Mouse (Mus musculus) c-Kit-positive CD71-negative TER-119-negative erythroid progenitor cells, embryonic 14.5 days (primary cell): ENCODE results near the gene Mif4gd.
A peak's percentile ranks its signal among the peaks of the same experiment; 100 is the strongest.
"Not testable (repeated sequence)": the region's sequence is repeated elsewhere in the genome, so short reads cannot be mapped to it uniquely, and the experiment has no call there.

ENCODE experiments used
- DNase-seq: peaks from one replicate; pipeline ENCODE4 v3.0.0-alpha.2; 2013; ENCODE audit warnings: low read depth

The Mif4gd gene

DNA sequence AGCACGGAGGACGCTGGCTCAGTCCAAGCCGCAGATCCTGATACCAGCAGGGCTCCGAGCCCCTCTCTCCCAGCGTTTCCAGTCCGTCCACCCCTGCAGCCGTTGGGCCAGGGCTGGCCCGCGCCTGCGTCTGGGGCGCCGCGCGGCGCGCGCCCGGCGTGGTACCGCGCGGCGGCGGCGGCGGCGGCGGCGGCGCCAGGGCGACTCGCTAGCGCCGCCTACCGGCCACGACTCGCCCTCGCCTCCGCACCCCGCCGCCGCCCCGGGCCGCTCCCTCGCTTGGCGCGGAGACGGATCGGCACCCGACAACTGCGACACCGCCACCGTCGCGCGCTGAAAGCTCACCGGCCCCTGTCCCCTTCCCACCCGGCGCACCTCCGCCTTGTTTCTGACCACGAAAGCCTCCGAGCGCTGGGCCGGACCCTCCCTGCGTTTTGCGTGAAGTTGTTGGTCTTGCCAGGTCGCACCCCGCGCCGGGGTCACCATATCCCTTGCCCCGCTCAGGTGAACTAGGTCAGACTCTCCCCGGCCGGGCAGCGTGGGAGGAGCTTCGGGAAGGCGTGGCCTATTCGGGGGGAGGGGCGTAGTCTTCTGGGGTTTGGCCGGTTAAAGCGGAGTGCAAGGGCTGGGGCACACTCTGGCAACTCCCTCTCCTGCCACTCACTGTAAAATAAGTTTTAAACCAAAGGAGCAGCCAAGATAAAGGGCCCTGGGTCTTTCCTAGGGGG is at the start of gene Mif4gd:
Mif4gd (minus strand) TSS at position 560 of the 728 bp plus-strand sequence.
- DNase-seq: peak; percentile 86

DNA sequence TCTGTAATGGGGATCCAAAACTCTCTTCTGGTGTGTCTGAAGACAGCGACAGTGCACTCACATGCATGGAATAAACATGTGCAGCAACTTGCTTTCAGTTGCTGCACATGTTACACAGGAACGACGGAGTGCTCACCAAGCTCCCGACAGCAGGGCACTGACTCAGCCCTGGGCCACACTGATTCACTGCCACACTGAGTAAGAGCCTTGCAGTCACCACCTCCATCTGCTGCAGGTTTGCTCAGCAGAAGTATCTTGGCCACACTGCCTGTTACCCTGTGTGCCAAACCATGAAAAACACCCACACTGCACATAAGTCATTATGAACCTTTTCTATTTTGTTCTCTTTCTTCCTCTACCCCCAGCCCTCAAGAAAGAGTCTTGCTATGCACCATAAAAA is 47.6 kb upstream of the Mif4gd start:
- DNase-seq: no peak

DNA sequence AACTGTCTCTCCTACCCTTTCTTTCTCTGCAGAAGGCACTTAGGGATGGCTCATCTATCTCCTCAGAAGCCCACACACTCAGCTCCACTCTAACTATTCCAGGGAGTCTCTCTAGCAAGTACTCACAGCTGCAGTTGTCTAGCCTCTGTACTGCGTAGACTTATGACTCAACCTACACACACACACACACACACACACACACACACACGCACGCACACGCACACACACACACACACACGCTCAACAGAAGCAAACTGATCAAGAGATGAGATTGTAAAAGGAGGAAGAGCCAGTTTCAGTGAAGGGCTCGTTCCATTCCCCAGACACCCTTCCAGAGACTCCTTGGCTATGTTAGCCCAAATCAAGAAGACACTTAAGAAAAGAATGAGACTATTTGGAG is 45.8 kb upstream of the Mif4gd start:
- no peak for DNase-seq

DNA sequence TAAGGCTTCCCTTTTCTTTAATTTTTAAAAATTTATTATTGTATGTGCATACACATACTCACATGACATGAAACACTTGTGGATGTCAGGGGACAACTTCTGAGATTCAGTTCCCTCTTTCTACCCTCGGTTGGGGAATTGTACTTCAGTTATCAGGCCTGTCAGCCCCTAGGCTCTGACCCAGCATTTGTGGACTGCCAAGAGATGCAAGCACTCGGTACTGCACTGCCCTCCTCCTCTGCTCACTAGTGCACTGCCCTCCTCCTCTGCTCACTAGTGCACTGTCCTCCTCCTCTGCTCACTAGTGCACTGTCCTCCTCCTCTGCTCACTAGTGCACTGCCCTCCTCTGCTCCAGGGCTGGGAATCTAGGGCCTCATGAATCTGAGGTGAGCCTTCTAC is 41.4 kb upstream of the Mif4gd start:
- no peak for DNase-seq

DNA sequence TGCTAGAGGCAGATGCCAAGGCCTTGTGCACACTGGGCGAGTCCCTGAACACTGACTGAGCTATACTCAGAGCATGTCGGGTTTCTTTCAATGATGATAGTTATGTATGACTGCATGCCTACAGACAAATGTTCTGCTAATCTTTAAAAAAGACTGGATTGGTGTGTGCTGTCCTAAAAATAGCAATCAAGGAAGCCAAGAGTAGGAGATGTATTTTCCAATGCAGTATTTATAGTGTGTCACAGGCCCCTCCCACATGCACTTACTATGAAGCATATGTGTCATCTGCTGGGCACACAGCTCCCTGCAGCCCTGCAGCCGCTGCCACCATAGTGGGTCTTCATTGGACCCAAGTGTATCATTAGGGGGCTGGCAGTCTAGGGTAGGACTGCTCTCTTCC is 40.4 kb upstream of the Mif4gd start:
- DNase-seq: no peak

DNA sequence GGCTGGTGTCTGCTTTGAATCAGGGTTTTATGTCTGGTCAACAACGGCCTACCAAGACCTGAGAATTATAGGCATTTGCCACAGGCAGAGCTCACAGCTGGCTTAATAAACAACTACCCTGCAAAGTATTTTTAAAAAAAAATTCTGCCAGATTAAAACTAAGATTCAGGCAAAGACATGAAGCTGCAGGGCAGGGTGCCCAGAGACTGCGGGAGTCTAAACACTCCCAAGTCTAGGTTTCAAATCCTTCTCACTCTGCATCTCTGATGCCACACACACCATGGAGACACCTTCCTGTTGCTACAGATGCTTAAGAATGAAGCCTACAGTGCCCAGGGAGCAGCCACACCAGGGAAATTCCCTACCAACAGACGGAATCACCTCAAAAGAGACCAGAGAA is 38.9 kb upstream of the Mif4gd start:
- no peak for DNase-seq

DNA sequence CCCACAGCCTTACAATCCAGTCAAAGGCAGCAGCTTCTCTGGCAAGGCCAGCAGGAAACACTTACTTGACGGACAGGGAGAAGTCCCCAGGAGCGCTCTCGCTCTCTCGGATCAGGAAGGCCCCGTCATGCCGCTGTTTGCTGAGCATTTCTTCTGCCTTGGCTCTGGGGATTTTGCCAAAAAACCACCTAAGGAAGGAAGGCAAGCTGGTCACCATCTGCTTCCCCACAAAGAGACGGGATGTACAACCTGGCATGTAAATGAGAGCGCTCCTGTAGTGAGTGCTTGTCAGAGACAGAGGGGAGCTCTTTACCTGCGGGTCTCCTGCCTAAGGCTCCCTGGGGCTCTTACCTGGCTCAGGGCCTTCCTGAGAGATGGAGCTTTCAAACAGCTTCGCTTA is 36.9 kb upstream of the Mif4gd start:
- no peak for DNase-seq

DNA sequence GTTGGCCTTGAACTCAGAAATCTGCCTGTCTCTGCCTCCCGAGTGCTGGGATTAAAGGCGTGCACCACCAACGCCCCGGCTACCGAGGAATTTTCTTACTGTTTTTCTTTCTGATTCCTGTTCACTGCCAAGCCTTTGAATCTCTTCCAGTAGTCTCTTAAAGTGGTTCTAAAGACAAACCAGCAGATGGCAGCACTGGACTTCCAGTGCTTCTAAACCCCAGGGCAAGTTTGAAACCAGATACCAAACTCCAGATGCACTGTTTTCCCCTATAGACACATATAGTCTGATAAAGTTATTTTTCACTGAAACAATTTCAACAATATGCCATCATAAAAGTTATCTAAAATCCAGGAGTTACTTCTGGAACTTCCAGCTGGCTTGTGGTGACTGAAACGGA is 34.7 kb upstream of the Mif4gd start:
- DNase-seq: no peak

DNA sequence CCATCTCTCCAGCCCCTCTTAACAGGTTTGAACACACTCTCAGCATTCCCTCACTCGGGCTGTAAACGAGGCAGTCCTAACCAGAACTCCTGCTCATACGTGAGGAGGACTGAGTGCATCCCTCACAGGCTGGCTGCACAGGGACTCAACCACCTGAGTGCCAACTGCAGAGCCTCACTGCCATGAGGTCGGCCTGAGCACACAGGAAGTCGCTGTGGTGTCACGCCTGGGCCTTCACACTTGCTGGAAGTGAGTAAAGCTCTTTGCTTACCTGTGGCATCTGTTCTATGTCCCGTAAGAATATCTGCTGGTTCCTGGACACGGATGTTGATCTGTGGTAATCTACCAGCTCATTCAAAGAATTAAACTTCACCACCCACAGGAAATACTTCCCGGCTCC is 33.7 kb upstream of the Mif4gd start:
- no peak for DNase-seq

DNA sequence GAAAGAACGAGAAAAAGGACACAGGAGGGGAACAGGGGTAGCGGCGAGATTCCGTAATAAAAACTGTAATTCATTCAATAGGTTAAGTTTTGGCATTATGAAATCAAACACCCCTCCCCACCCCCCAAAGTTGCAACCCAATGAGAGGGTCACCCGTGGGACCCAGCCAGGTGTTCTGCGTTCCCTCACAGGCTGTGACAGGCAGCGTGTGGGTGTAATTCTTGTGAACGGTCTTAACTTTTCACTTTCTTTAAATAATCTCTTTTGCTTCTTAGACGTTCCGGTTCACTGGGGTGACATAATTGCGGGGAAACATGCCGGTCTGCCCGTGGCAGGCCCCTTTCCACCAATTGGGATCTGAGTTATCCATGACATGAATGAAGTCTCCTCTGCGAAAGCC is 32.7 kb upstream of the Mif4gd start:
- DNase-seq: not testable (repeated sequence)

DNA sequence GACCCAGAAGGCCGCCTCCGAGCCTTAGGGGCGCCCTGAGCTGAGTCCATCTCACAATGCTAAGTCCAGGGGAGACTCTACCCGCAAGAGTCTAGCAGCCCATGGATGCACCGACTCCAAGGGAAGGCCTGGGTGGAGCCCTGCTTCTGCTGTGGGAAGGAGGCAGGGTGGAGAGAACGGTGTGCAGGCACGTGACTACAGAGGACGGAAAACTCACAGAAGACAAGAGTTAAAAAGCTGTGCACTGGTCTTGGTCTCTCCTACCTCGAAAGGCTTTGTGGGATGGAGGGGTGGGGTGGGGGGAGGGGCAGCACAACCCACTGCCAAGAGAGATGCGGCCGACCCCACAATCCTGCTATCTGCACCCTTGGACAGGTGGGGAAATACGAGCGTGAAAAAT is 31.5 kb upstream of the Mif4gd start:
- DNase-seq: no peak

DNA sequence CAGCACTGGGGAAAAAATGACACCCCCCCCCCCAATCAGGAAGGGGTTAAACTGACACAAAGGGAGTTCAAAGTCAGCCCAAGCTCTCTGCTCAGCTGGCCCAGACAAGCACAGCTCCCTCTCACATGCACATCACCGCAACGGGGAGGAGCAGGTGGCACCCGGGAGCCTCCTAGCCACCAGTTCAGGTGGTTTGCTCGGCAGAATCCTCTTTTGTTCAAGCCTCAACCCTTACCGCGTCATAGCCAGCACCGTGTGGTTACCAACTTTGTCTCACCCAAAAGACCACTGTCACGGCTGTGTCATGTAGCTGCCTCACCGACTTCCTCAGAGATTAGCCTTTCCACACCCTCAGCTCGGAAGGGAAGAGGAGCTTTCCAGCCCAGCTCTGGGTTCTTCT is 30.5 kb upstream of the Mif4gd start:
- DNase-seq: no peak

DNA sequence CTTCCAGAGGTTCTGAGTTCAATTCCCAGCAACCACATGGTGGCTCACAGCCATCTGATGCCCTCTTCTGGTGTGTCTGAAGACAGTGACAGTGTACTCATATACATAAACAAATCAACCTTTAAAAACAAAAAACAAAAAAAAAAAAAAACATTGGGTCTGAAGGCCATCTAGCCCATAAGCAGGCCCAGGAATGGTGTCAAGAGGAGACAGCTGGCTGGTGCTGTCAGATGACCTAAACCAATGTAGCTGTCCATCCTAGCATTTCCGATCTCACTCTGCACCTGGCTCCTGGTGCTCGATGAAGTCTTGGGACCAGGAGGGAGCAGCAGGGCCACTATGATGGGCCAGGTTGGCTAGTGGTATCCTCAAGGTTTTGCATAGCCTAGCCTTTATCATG is 29.9 kb upstream of the Mif4gd start:
- DNase-seq: no peak

DNA sequence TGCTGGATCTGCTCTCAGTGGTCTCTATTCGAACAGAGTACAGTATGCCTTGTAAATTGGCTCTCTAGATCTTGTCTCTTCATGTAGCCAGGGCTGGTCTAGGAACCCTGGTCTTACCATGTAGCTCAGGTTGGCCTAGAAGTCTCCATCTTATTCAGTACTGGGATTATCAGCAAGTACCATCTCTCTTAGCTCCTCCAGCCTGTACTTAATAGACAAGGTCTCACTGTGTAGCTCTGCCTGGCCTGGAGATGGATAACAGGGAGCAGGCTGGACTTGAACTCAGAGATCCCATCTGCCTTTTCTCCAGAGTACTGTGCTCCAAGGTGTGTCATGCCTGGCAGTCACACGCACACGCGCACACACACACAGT is 28.9 kb upstream of the Mif4gd start:
- no peak for DNase-seq

DNA sequence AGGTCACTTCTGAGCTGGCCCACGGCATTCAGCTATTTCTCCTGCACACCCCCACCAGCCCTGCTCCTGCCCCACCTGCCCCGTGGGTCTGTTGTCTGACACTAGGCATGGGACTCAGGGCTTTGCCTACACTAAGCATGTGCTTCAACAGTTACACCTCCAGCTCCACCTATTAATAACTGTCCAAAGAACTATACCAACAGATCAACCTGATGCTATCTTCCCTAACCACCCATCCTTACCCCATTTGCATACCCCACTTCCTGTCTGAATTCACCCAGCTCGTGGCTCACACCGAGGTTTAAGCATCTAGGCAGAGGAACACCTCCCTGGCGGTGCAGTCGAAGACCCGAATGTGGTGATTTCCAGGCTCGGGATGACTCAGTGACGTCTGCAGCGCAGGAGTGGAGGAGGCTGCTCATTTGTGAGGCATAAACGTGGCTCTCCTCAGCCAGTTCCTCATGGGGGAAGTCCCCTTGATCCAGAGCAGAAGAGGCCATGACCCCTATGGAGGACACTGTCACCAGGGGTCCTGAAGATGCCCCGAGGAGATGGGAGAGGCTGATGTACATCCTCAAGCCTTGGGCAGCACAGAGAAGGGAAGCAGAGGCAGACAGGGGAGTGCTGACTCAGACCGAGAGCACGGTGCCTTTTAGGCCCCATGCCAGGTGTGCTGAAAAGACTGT is 28.4 kb upstream of the Mif4gd start:
- peak; percentile 63 for DNase-seq

DNA sequence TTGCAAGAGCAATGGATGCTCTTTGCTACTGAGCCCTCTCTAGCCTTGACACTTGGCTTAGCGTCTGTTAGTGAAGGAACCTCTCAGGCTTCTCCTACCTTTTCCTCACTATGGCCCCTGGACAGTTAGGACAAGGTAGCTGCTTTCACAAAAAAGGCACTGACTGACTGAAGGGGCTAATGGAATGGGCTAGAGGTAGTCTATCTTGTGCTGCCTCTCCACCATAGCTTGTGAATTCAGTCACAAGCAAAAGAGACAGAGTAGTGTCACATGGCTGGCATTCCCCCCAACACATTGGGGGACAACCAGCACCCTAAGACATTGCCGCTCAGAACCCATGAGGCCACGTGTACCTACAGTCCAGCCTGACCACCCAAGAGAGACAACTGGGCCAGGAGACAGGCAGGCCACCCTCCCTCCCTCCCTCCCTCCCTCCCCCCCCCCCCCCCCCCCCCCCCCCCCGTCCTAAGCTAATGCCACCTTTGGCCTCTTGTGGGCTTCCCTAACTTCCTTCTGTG is 27.6 kb upstream of the Mif4gd start:
- no peak for DNase-seq

DNA sequence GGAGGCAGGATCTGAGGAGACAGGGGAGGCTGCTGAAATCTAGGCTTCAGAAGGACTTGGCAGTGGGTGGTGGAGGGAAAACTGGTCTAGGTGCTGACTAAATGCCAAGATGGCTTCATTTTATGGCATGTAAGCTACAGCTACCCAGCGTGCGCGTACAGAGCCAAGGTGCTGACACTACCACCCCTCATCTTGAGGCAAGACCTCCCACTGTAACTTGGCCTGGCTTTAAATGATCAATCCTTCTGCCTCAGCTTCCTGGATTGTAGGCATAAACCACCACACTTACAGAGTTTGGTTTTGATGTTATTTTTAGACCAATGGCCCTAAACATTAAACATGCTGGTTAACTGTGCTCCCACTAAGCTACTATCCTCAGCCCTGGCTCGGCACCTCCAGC is 26.8 kb upstream of the Mif4gd start:
- DNase-seq: no peak

DNA sequence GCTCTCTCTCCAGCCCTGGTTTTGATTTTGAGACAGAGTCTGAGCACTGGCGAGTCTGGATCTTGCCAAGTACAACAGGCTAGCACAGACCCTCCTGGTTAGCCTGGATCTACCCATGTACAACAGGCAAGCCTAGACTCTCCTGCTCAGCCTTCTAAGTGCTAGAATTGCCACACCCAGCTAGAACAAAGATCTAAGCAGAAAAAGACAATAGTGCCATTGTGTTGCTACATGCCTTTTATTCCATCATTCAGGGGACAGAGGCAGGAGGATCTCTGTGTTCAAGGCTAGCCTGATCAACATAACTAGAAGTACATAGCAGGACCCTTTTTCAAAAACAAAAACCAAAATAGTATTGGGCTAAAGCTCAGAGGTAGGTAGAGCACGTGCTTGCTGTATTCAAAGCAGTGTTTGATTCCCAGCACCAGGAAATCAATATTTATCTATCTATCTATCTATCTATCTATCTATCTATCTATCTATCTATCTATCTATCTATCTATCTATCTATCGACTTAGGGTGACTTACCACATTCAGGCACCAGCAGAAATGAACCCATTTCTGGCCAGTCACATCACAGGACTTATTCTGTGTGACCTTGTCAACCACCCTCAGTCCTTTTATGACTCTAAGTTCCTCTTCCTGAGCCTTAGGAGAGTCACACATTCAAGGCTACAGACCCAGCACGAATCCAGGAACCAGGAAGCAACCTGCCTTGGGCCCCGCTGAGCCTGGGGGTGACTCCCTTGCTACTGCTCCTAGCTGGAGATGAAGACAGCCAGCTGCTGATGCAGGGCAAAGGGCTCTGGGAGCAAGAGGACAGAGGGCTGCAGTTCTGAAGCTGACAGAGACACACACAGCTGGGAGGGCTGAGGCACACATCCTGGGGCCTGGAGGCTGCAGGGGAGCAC is 26.0 kb upstream of the Mif4gd start:
- DNase-seq: peak; percentile 29

DNA sequence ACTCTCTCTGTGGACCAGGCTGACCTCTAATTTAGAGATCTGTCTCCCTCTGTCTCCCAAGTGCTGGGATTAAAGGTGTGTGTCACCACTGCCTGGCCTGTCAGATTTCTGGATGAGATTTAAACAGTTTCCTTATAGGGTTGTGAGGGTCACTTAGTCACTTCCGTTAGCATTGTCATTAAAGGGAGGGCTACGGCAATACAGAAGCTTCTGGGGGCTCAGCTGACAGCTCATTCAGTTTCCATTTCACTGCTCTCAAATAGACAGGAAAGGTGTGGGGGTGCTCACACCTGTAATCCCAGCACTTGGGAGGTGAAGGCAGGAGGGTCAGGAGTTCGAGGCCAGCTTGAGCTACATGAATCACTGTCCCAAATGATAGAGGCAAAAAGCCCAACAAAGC is 24.2 kb upstream of the Mif4gd start:
- no peak for DNase-seq

DNA sequence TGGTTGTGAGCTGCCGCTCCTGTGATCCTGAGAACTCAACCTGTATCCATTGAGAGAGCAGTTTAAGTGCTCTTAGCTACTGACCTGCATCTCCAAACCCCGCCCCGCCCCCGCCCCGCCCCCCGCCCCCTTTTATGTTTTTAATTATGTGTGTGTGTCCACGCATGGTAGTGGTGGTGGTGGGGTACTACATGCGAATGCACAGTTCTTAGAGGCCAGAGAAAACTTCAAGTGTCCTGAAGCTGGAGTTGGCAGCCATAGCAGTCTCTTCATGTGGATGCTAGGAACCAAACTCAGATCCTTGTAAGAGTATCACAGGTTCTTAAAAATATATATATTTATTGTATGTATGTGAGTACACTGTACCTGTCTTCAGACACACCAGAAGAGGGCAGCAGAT is 22.7 kb upstream of the Mif4gd start:
- no peak for DNase-seq

DNA sequence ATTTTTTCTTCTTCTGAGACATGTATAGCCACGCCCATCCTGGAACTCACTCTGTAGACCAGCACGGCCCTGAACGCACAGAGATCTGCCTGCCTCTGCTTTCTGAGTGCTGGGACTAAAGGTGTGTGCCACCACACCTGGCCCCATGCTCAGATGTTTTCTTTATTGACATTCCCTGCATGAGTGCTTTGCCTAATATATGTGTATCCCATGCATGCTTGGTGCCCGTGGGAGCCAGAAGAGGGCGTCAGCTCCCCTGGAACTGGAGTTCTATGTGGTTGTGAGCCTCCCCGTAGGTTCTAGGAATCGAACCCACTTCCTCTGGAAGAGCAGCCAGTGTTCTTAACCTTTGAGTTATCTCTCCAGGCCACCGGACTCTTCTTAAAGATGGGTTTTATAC is 22.3 kb upstream of the Mif4gd start:
- DNase-seq: no peak

DNA sequence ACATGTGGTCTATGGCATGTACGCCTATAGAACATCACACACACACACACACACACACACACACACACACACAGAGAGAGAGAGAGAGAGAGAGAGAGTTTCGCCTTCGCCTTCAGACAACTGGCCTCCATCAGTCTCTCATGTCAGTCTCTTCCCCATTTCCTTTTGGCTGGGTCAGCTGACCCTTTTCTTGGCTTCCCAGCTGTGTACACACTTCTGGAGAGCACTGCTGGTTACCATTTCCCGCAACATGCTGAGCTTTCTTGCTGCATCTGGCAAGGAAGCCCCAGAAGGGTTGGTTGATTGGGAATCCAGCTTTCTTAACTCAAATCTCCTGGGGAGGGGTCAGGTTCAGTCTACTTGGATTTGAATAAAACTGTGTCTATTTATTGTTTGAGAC is 21.3 kb upstream of the Mif4gd start:
- no peak for DNase-seq

DNA sequence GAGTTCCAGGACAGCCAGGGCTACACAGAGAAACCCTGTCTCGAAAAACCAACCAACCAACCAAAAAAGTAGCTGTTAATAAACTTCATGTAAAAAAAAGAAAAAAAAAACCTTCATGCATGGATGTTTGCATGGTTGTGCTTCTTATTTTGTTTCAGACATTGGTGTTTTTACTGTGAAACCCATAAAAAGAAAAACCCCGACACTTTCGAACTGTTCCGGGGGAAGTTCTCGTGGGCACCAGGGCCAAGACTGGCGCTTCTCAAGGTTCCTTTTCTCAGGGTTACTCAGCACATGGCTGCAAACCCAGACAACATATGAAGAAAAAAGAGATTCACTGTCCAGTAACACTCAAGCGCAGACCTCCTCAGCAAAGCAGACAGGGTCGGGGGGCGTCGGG is 20.1 kb upstream of the Mif4gd start:
- no peak for DNase-seq
